Mouse (Mus musculus): ENCODE measurements around the gene Trpv1. TPM values are rescaled to one million over a fixed set of nuclear protein-coding genes. Genes with fewer than 3 reads are reported as not detected.
A peak's percentile ranks its signal among the peaks of the same experiment; 100 is the strongest.

Trpv1 gene
- polyA plus RNA-seq, 1 experiment from 2014 or later = not detected

GRCm38 (mm10) chr11:73236731-73237130, 2.6 kb downstream of the Trpv1 start:
- Histone ChIP-seq H3K4me1 (peaks cover 10% of the 10 kb centered on the region), H3K27ac (peak overlapping the region; percentile 84), H3K9ac (no peak overlapping the region), H3K9me3 (no peaks in the 10 kb centered on the region), H3K4me2 (no peak overlapping the region), H3K36me3 (no peaks in the 10 kb centered on the region), H3K27me3 (replicated peaks) (no peaks in the 10 kb centered on the region), H3K4me3 (replicated peaks) (no peak overlapping the region)
- 52% methylated on average over 3 of the region's 3 CpGs for WGBS
- ATAC-seq (ENCODE audit: insufficient read depth, low FRiP score, low read depth) = no peak

DNA sequence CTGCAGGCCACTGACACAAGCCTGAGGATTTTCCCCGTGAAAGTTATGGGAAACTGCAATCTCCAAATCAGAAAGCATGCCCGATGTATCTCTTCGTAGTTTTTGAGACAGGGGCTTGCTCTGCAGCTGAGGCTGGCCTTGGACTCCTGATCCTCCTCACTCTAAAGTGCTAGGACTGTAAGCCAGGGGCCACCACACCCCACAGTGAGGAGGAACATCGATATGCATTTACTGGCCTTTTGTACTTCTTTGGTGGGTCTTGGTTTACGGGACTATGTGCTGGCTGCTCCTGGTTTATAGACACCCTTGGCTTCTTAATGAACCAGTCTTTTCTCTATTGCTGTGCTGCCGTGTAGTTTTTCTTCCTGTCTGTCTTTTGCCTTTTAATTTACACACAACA, 8.1 kb downstream of the Trpv1 start:
- no peaks in the 10 kb centered on the region for H3K27me3 ChIP-seq (replicated peaks)
- H3K36me3 ChIP-seq = no peaks in the 10 kb centered on the region
- H3K9me3 ChIP-seq = no peaks in the 10 kb centered on the region
- no peak overlapping the region for H3K27ac ChIP-seq
- ATAC-seq (ENCODE audit: insufficient read depth, low FRiP score, low read depth) = no peak
- no peak overlapping the region for H3K4me2 ChIP-seq
- WGBS = 79% methylated on average over 6 of the region's 6 CpGs
- no peak overlapping the region for H3K9ac ChIP-seq
- no peak overlapping the region for H3K4me3 ChIP-seq (replicated peaks)
- no peaks in the 10 kb centered on the region for H3K4me1 ChIP-seq

DNA sequence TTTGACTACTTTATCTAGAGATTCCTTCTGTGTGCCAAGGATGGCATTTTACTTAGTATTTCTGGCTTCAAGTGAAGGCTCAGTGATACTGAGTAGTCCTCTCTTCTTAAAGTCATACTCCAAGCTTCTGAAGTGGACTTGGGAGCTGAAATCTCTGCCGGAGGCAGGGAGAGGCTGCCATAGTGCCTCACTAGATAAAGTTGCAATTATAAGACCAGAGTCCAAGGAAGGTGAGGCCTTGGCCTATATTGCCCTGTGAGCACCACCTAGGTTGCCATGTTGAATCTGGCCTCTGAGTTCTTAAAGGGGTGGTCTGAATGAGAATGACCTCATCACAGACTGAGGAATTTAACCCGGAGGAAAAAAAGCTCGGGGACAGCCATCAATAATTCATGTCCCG, 8.7 kb downstream of the Trpv1 start:
- H3K36me3 ChIP-seq = no peaks in the 10 kb centered on the region
- H3K27me3 ChIP-seq (replicated peaks) = no peaks in the 10 kb centered on the region
- no peak overlapping the region for H3K27ac ChIP-seq
- WGBS = 79% methylated on average over 4 of the region's 4 CpGs
- H3K9me3 ChIP-seq = no peaks in the 10 kb centered on the region
- H3K4me1 ChIP-seq = no peaks in the 10 kb centered on the region
- H3K9ac ChIP-seq = no peak overlapping the region
- H3K4me3 ChIP-seq (replicated peaks) = no peak overlapping the region
- no peak for ATAC-seq (ENCODE audit: insufficient read depth, low FRiP score, low read depth)
- no peak overlapping the region for H3K4me2 ChIP-seq

DNA sequence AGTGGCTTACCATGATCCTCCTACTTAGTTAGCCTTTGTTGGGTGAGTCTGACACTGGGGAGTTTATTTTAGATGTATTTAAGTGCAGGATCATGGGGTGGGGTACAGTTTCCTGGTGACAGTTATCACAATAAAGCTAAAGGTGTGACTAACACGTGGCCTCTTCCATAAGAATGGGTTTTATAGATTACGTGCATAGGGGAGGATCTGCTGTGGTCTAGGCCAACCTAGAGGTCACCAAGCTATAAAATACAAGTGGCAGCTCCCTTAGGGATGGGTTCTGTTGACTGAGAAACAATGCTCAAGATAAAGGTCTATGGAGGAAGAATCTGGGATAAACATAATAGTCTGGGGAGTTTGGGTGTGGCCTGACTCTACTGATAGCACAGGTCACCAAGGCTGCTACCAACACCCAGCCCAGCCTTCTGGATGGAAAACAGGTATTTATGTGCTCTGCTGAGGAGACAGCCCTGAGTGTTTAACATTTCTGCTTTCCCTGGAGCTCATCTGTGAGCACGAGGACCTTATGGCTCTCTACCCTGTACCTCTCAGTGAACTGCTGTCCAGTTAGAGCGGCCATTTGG, 23.4 kb downstream of the Trpv1 start:
- H3K27me3 ChIP-seq (replicated peaks) = no peaks in the 10 kb centered on the region
- WGBS = 63% methylated on average over 4 of the region's 4 CpGs
- no peak overlapping the region for H3K9ac ChIP-seq
- no peak overlapping the region for H3K27ac ChIP-seq
- no peak overlapping the region for H3K4me3 ChIP-seq (replicated peaks)
- no peak for ATAC-seq (ENCODE audit: insufficient read depth, low FRiP score, low read depth)
- H3K9me3 ChIP-seq = no peaks in the 10 kb centered on the region
- H3K4me1 ChIP-seq = no peaks in the 10 kb centered on the region
- no peaks in the 10 kb centered on the region for H3K36me3 ChIP-seq
- H3K4me2 ChIP-seq = no peak overlapping the region

- H3K4me2 ChIP-seq = no peak overlapping the region
- H3K27me3 ChIP-seq (replicated peaks) = no peaks in the 10 kb centered on the region
- no peak for ATAC-seq (ENCODE audit: insufficient read depth, low FRiP score, low read depth)
- H3K4me1 ChIP-seq = 0 out of 2 replicates have a peak, but pooled peaks cover 4% of the 10 kb centered on the region
- no peaks in the 10 kb centered on the region for H3K36me3 ChIP-seq
- no peaks in the 10 kb centered on the region for H3K9me3 ChIP-seq
- no peak overlapping the region for H3K9ac ChIP-seq
- no peak overlapping the region for H3K4me3 ChIP-seq (replicated peaks)
- H3K27ac ChIP-seq = no peak overlapping the region
These were observed 24.6 kb downstream of the Trpv1 start for GRCm38 (mm10) chr11:73258664-73259063.

DNA sequence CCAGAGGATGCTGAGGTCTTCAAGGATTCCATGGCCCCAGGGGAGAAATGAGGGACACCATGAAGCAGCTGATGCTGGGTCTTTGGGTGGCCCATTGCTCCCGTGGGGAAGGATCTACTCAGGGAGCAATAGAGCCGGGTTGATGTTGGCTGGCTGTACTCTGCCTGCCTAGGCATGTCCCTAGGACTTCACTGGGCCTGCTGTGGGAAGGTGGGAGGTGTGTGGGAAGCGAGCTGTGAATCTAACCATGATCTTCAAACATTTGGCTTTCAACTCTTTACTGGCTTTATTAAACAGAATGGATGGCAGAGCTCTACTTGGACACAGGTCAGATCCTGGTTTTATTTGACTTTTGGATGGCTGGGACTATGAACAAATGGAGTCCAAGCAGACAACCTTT, 26.4 kb downstream of the Trpv1 start:
- H3K27me3 ChIP-seq (replicated peaks) = no peaks in the 10 kb centered on the region
- H3K27ac ChIP-seq = no peak overlapping the region
- no peak overlapping the region for H3K4me3 ChIP-seq (replicated peaks)
- ATAC-seq (ENCODE audit: insufficient read depth, low FRiP score, low read depth) = no peak
- 72% methylated on average over 3 of the region's 3 CpGs for WGBS
- no peaks in the 10 kb centered on the region for H3K36me3 ChIP-seq
- no peaks in the 10 kb centered on the region for H3K9me3 ChIP-seq
- 0 out of 2 replicates have a peak, but pooled peaks cover 4% of the 10 kb centered on the region for H3K4me1 ChIP-seq
- H3K9ac ChIP-seq = no peak overlapping the region
- H3K4me2 ChIP-seq = no peak overlapping the region

GRCm38 (mm10) chr11:73261385-73261784, 27.3 kb downstream of the Trpv1 start:
- H3K27me3 ChIP-seq (replicated peaks) = no peaks in the 10 kb centered on the region
- H3K4me1 ChIP-seq = 0 out of 2 replicates have a peak, but pooled peaks cover 4% of the 10 kb centered on the region
- H3K9ac ChIP-seq = no peak overlapping the region
- no peak overlapping the region for H3K4me2 ChIP-seq
- WGBS = 58% methylated on average over 1 of the region's 1 CpGs
- no peak overlapping the region for H3K27ac ChIP-seq
- no peak for ATAC-seq (ENCODE audit: insufficient read depth, low FRiP score, low read depth)
- H3K9me3 ChIP-seq = no peaks in the 10 kb centered on the region
- no peak overlapping the region for H3K4me3 ChIP-seq (replicated peaks)
- no peaks in the 10 kb centered on the region for H3K36me3 ChIP-seq

- Histone ChIP-seq H3K9ac (no peak within 1 kb of the TSS), H3K36me3 (no peaks in the 10 kb centered on the region), H3K27ac (no peak within 1 kb of the TSS), H3K4me2 (no peak within 1 kb of the TSS), H3K27me3 (replicated peaks) (no peaks in the 10 kb centered on the region), H3K4me1 (0 out of 2 replicates have a peak, but pooled peaks cover 4% of the 10 kb centered on the region), H3K4me3 (replicated peaks) (no peak within 1 kb of the TSS), H3K9me3 (no peaks in the 10 kb centered on the region)
- 66% methylated on average over 7 of the region's 7 CpGs for WGBS
- peak; percentile 76 for ATAC-seq (ENCODE audit: insufficient read depth, low FRiP score, low read depth)
These were observed 33.2 kb downstream of the Trpv1 start, which contains the start of gene Trpv3 for GRCm38 (mm10) chr11:73267267-73267666. Gene Trpv3 (plus strand): TSS chr11:73267388.

GRCm38 (mm10) chr11:73274821-73275220, 40.7 kb downstream of the Trpv1 start:
- Histone ChIP-seq H3K4me1 (no peaks in the 10 kb centered on the region), H3K9me3 (no peaks in the 10 kb centered on the region), H3K4me2 (no peak overlapping the region)

DNA sequence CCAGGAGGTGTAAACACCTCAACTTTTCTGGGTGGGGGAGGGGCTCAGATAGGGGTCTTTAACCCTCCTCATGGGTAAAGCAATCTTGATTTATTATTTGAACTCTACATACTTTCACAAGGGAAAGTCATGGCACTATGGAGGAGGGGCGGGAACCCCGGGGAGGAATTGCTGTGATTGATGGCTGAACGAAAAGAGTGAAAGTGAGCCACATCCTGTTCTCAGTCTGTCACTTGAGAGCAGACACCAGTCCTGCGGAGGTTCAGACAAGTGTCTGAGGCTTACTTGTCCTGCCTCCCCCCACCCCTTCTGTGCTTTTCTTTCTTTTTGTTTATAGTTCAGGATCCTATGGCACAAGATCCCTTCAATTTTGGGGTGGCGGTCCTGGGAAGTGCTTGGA, 46.6 kb downstream of the Trpv1 start:
- no peaks in the 10 kb centered on the region for H3K27me3 ChIP-seq (replicated peaks)
- ATAC-seq (ENCODE audit: insufficient read depth, low FRiP score, low read depth) = no peak
- no peak overlapping the region for H3K4me3 ChIP-seq (replicated peaks)
- peaks cover 19% of the 10 kb centered on the region for H3K4me1 ChIP-seq
- no peak overlapping the region for H3K4me2 ChIP-seq
- WGBS = 32% methylated on average over 5 of the region's 5 CpGs
- H3K9ac ChIP-seq = no peak overlapping the region
- H3K36me3 ChIP-seq = no peaks in the 10 kb centered on the region
- H3K27ac ChIP-seq = no peak overlapping the region
- H3K9me3 ChIP-seq = no peaks in the 10 kb centered on the region

More at GRCm38 (mm10) chr11:73274821-73275220, 40.7 kb downstream of the Trpv1 start:
- H3K9ac ChIP-seq = no peak overlapping the region
- 41% methylated on average over 2 of the region's 2 CpGs for WGBS
- no peak overlapping the region for H3K4me3 ChIP-seq (replicated peaks)
- no peak overlapping the region for H3K27ac ChIP-seq
- ATAC-seq (ENCODE audit: insufficient read depth, low FRiP score, low read depth) = no peak
- no peaks in the 10 kb centered on the region for H3K27me3 ChIP-seq (replicated peaks)
- no peaks in the 10 kb centered on the region for H3K36me3 ChIP-seq

GRCm38 (mm10) chr11:73281528-73282027, 47.5 kb downstream of the Trpv1 start:
- no peaks in the 10 kb centered on the region for H3K27me3 ChIP-seq (replicated peaks)
- WGBS = 5% methylated on average over 16 of the region's 16 CpGs
- ATAC-seq (ENCODE audit: insufficient read depth, low FRiP score, low read depth) = peak; percentile 81
- no peaks in the 10 kb centered on the region for H3K9me3 ChIP-seq
- no peak overlapping the region for H3K9ac ChIP-seq
- no peak overlapping the region for H3K27ac ChIP-seq
- no peaks in the 10 kb centered on the region for H3K36me3 ChIP-seq
- peak overlapping the region; percentile 63 for H3K4me2 ChIP-seq
- peaks cover 19% of the 10 kb centered on the region for H3K4me1 ChIP-seq
- H3K4me3 ChIP-seq (replicated peaks) = peak overlapping the region; percentile 39

DNA sequence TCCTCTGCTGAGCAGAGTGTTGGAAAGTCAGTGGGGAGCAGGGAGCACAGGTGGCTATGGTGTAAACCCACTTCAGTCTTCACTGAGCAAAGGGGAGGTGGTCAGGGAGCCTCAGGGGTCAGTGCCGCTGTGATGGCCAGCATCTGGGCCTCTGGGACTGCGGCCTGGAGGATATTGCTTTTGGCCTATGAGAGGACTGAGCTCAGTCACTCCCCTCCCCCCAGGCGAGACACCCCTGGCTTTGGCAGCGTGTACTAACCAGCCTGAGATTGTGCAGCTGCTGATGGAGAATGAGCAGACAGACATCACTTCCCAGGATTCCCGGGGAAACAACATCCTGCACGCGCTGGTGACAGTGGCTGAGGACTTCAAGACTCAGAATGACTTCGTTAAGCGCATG, 49.3 kb downstream of the Trpv1 start:
- no peak overlapping the region for H3K4me3 ChIP-seq (replicated peaks)
- H3K4me1 ChIP-seq = peaks cover 19% of the 10 kb centered on the region
- no peaks in the 10 kb centered on the region for H3K9me3 ChIP-seq
- ATAC-seq (ENCODE audit: insufficient read depth, low FRiP score, low read depth) = peak; percentile 37; the same call in 1 of the 2 replicates
- no peaks in the 10 kb centered on the region for H3K36me3 ChIP-seq
- no peaks in the 10 kb centered on the region for H3K27me3 ChIP-seq (replicated peaks)
- peak overlapping the region; percentile 57; the same call in 1 of the 2 replicates for H3K27ac ChIP-seq
- H3K4me2 ChIP-seq = no peak overlapping the region
- H3K9ac ChIP-seq = no peak overlapping the region
- WGBS = 33% methylated on average over 9 of the region's 9 CpGs

All from stomach, embryonic 15.5 days (tissue).